Mouse (Mus musculus) liver, embryonic 16.5 days (tissue): ENCODE measurements around the gene Olfr784. TPM values are rescaled to one million over a fixed set of nuclear protein-coding genes. Genes with fewer than 3 reads are reported as not detected.

Source experiments
- polyA plus RNA-seq: library from polyadenylated mRNA; unstranded; fragments of >200 nt; fragmentation: Nextera tagmentation; extraction: Ambion mirVana; gene quantifications from 2 replicates; pipeline ENCODE4 v1.2.1, GENCODE M21; 2015

Gene Olfr784
- polyA plus RNA-seq, 1 experiment from 2014 or later: not detected

Other genes with a start within 250 kb of the Olfr784 start
- gene Olfr770, start 245.1 kb upstream of the Olfr784 start, polyA plus RNA-seq: not detected in 2 replicates
- gene Olfr771, start 219.3 kb upstream of the Olfr784 start, polyA plus RNA-seq: not detected in 2 replicates
- gene Olfr772, start 206.2 kb upstream of the Olfr784 start, polyA plus RNA-seq: not detected in 2 replicates
- gene Olfr773, start 196.7 kb upstream of the Olfr784 start, polyA plus RNA-seq: not detected in 2 replicates
- not detected in 2 replicates for gene Olfr774, start 147.9 kb upstream of the Olfr784 start, polyA plus RNA-seq
- gene Olfr775, start 135.7 kb upstream of the Olfr784 start, polyA plus RNA-seq: not detected in 2 replicates
- gene Olfr776, start 125.0 kb upstream of the Olfr784 start, polyA plus RNA-seq: not detected in 2 replicates
- gene Olfr777, start 112.6 kb upstream of the Olfr784 start, polyA plus RNA-seq: not detected in 2 replicates
- gene Olfr780, start 66.0 kb upstream of the Olfr784 start, polyA plus RNA-seq: not detected in 2 replicates
- gene Olfr781, start 55.2 kb upstream of the Olfr784 start, polyA plus RNA-seq: not detected in 2 replicates
- gene Olfr782, start 35.2 kb upstream of the Olfr784 start, polyA plus RNA-seq: not detected in 2 replicates
- gene Olfr785, start 21.3 kb downstream of the Olfr784 start, polyA plus RNA-seq: not detected in 2 replicates
- not detected in 2 replicates for gene Olfr786, start 43.2 kb downstream of the Olfr784 start, polyA plus RNA-seq
- not detected in 2 replicates for gene Olfr787, start 77.8 kb downstream of the Olfr784 start, polyA plus RNA-seq
- not detected in 2 replicates for gene Olfr788, start 86.9 kb downstream of the Olfr784 start, polyA plus RNA-seq
- gene Olfr789, start 100.7 kb downstream of the Olfr784 start, polyA plus RNA-seq: not detected in 2 replicates
- gene Olfr790, start 114.4 kb downstream of the Olfr784 start, polyA plus RNA-seq: not detected in 2 replicates
- gene Olfr791, start 137.7 kb downstream of the Olfr784 start, polyA plus RNA-seq: not detected in 2 replicates
- not detected in 2 replicates for gene Olfr792, start 155.1 kb downstream of the Olfr784 start, polyA plus RNA-seq
- gene Olfr794, start 183.6 kb downstream of the Olfr784 start, polyA plus RNA-seq: not detected in 2 replicates
- gene Olfr796, start 228.5 kb downstream of the Olfr784 start, polyA plus RNA-seq: not detected in 2 replicates
- gene Olfr798, start 243.9 kb downstream of the Olfr784 start, polyA plus RNA-seq: not detected in 2 replicates